Mouse (Mus musculus): ENCODE data around the gene Rrp1. TPM values are rescaled to one million over a fixed set of nuclear protein-coding genes. Genes with fewer than 3 reads are reported as not detected.
A peak's percentile ranks its signal among the peaks of the same experiment; 100 is the strongest.

Gene Rrp1
- total and polyA plus RNA-seq, 3 experiments = 273 to 417 TPM; not detected in 1

- peak overlapping the region; percentile 36 for H3K27ac ChIP-seq (ENCODE audit: control insufficient read depth, low read depth, low read length)
- no peak overlapping the region for H3K4me3 ChIP-seq (ENCODE audit: control insufficient read depth in 1 of 2, insufficient read depth in 1 of 2, low read depth in 2 of 2, low read length in 2 of 2)
- H3K9me3 ChIP-seq (replicated peaks; ENCODE audit: insufficient read depth, low read length) = no peaks in the 10 kb centered on the region
- DNase-seq (ENCODE audit: low read depth, low spot score) = peak; percentile 77
- peaks cover 10% of the 10 kb centered on the region for H3K79me2 ChIP-seq (ENCODE audit: control insufficient read depth, insufficient read depth, low read length, poor library complexity)
- peaks cover 4 to 18% of the 10 kb centered on the region in 2 experiments for H3K36me3 ChIP-seq (ENCODE audit: control insufficient read depth in 1 of 2, insufficient read depth in 2 of 2, low read length in 2 of 2)
- H3K4me1 ChIP-seq (ENCODE audit: control insufficient read depth in 1 of 2, insufficient read depth in 2 of 2, low read length in 2 of 2) = peaks cover 0 to 14% of the 10 kb centered on the region in 2 experiments; a peak in 3 of 4 replicates
- peak overlapping the region; percentile 18 for H3K9ac ChIP-seq (ENCODE audit: control insufficient read depth, low read depth, low read length, poor library complexity, severe bottlenecking)
- H3K27me3 ChIP-seq (ENCODE audit: control insufficient read depth in 1 of 2, insufficient read depth in 2 of 2, low read length in 2 of 2) = no peaks in the 10 kb centered on the region
- 0 out of 2 replicates have a peak, but pooled peaks have one; percentile 25 for TF ChIP-seq POLR2AphosphoS2 (IDR thresholded peaks at IDR 0.05; ENCODE audit: low read length)
- TF ChIP-seq KAT2A (conservative IDR thresholded peaks at IDR 0.05; ENCODE audit: low read depth, low read length) = no peak
- TF ChIP-seq SIN3A (IDR thresholded peaks at IDR 0.05; ENCODE audit: low read length) = peak; percentile 46
- no peak for TF ChIP-seq E2F4 (IDR thresholded peaks at IDR 0.05; ENCODE audit: borderline replicate concordance, low read depth, low read length)
- peak; percentile 53; the same call in 1 of the 2 replicates for TF ChIP-seq MXI1 (IDR thresholded peaks at IDR 0.05; ENCODE audit: low read depth, low read length)
- no peak for TF ChIP-seq UBTF (IDR thresholded peaks at IDR 0.05; ENCODE audit: borderline replicate concordance, insufficient read depth, low read depth, low read length)
- no peak for TF ChIP-seq GABPA (IDR thresholded peaks at IDR 0.05; ENCODE audit: low read depth, low read length)
- no peak for TF ChIP-seq ZNF384 (IDR thresholded peaks at IDR 0.05; ENCODE audit: low read depth, low read length)
- TF ChIP-seq POLR2AphosphoS5 (IDR thresholded peaks at IDR 0.05; ENCODE audit: borderline replicate concordance, low read depth, low read length) = no peak
- no peak for TF ChIP-seq NELFE (IDR thresholded peaks at IDR 0.05; ENCODE audit: low read depth, low read length)
- no peak for TF ChIP-seq ZKSCAN1 (IDR thresholded peaks at IDR 0.05; ENCODE audit: low read depth, low read length)
- peak; percentile 32; the same call in 1 of the 2 replicates for TF ChIP-seq TCF12 (IDR thresholded peaks at IDR 0.05; ENCODE audit: low read depth, low read length)
- TF ChIP-seq BHLHE40 (IDR thresholded peaks at IDR 0.05; ENCODE audit: borderline replicate concordance, low read depth, low read length) = no peak
- 0 out of 2 replicates have a peak, but pooled peaks have one; percentile 24 for TF ChIP-seq MAZ (IDR thresholded peaks at IDR 0.05; ENCODE audit: low read depth, low read length)
- TF ChIP-seq EP300 (IDR thresholded peaks at IDR 0.05; ENCODE audit: low read depth in 1 of 2, low read length in 2 of 2) = peak; percentile 54 to 55
- no peak for TF ChIP-seq CHD2 (IDR thresholded peaks at IDR 0.05; ENCODE audit: low read length)
- TF ChIP-seq ETS1 (IDR thresholded peaks at IDR 0.05; ENCODE audit: low read depth, low read length) = 0 out of 2 replicates have a peak, but pooled peaks have one; percentile 23
- peak; percentile 48 for TF ChIP-seq TAL1 (IDR thresholded peaks at IDR 0.05; ENCODE audit: low read length)
- TF ChIP-seq MAX (IDR thresholded peaks at IDR 0.05; ENCODE audit: low read length) = 0 out of 2 replicates have a peak, but pooled peaks have one; percentile 30
Observed at GRCm38 (mm10) chr10:78406152-78406551, 6.7 kb downstream of the Rrp1 start.

DNA sequence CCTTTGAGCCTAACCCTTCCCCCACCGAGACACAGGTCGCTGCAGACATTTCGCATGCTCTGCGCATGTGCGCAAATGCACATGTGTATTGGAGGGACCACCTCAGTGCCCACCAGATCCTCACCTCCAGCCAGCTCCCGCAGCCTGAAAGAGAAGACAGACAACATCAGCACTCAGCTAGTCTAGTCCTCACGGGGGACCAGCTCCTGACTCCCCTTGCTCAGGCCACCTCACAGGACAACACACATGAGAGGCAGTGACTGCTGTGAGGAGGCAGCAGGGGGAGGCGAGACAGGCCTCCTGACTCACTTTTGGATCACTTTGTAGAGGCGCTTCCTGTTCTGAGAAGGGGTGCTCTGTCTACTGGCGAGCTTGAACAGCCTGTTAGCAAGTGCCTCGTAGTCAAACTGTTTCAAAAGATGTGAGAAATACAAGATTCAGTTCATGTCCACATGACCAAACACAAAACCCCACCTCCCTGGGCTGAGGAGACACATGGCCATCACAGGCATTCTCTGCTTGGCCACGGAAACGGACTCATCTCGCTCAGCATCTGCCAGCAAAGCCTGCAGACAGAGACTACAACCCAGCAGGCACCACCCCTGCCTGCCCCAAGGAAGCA lies 10.4 kb downstream of the Rrp1 start:
- H3K36me3 ChIP-seq (ENCODE audit: control insufficient read depth in 1 of 2, insufficient read depth in 2 of 2, low read length in 2 of 2) = peaks cover 4 to 19% of the 10 kb centered on the region in 2 experiments
- H3K4me3 ChIP-seq (ENCODE audit: control insufficient read depth in 1 of 2, insufficient read depth in 1 of 2, low read depth in 2 of 2, low read length in 2 of 2) = no peak overlapping the region
- no peak overlapping the region for H3K27ac ChIP-seq (ENCODE audit: control insufficient read depth, low read depth, low read length)
- DNase-seq (ENCODE audit: low read depth, low spot score) = no peak
- no peaks in the 10 kb centered on the region for H3K27me3 ChIP-seq (ENCODE audit: control insufficient read depth in 1 of 2, insufficient read depth in 2 of 2, low read length in 2 of 2)
- H3K79me2 ChIP-seq (ENCODE audit: control insufficient read depth, insufficient read depth, low read length, poor library complexity) = no peaks in the 10 kb centered on the region
- H3K4me1 ChIP-seq (ENCODE audit: control insufficient read depth in 1 of 2, insufficient read depth in 2 of 2, low read length in 2 of 2) = peaks cover 0 to 21% of the 10 kb centered on the region in 2 experiments; a peak in 3 of 4 replicates
- no peak overlapping the region for H3K9ac ChIP-seq (ENCODE audit: control insufficient read depth, low read depth, low read length, poor library complexity, severe bottlenecking)
- TF ChIP-seq ZMIZ1 (IDR thresholded peaks at IDR 0.05; ENCODE audit: low read depth, low read length) (no peak), SIN3A (IDR thresholded peaks at IDR 0.05; ENCODE audit: low read length) (no peak), KAT2A (conservative IDR thresholded peaks at IDR 0.05; ENCODE audit: low read depth, low read length) (no peak), GABPA (IDR thresholded peaks at IDR 0.05; ENCODE audit: low read depth, low read length) (no peak), POLR2AphosphoS2 (IDR thresholded peaks at IDR 0.05; ENCODE audit: low read length) (no peak), MAFK (IDR thresholded peaks at IDR 0.05; ENCODE audit: borderline replicate concordance, low read depth, low read length) (no peak), MXI1 (IDR thresholded peaks at IDR 0.05; ENCODE audit: low read depth, low read length) (no peak)
- no peaks in the 10 kb centered on the region for H3K9me3 ChIP-seq (replicated peaks; ENCODE audit: insufficient read depth, low read length)
